Mouse (Mus musculus): ENCODE results near the gene Lyz1.
"Not testable (repeated sequence)": the region's sequence is repeated elsewhere in the genome, so short reads cannot be mapped to it uniquely, and the experiment has no call there.

Lyz1 gene

DNA sequence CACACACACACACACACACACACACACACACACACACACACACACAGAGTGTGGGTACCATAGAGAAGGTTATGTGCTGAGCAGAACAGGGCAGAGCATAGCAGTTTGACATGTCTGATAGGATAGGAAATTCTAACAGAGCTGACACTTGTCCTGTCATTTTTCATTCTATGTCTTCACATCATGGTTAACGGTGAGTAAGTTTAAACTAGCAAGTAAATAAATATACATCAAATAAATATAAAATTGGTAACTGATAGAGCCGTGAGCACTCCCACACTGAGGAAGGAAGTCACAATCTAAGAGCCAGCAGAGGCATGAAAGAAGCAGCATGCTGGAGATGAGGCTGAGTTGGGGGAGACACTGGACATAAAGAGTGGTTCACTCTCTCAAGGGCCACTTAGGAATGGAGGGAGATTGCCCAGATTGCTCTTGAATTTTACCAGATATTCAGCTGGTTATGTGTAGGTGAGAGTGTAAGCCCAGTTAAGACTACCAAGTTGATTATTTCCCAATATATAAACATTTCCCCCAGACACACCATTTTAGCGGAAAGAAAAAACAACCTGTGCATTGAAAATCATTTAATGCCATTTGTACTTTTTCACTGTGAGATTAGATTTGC is 5.3 kb downstream of the Lyz1 start:
- no peak for DNase-seq (ENCODE audit: low spot score)

DNA sequence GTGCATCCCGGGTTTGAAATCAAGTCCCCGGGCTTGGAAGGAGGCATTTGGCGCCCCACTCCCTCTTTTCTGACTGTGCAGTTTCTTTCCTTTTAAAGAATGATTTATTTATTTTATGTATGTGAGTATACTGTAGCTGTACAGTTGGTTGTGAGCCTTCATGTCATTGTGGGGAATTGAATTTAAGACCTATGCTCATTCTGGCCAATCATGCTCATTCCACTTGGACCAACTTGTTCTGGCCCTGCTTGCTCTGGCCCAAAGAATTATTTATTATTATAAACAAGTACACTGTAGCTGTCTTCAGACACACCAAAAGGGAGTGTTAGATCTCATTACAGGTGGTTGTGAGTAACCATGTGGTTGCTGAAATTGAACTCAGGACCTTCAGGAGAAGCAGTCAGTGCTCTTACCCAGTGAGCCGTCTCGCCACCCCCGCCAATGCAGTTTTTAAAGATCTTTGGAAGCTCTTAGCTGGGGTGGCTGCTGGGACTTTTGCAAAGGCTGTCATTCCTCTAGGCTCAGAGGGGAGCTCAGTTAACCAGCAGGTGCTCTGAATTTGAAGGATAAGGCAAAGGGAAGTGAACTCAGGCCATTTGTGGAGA is 6.2 kb downstream of the Lyz1 start:
- no peak for DNase-seq (ENCODE audit: low spot score)

DNA sequence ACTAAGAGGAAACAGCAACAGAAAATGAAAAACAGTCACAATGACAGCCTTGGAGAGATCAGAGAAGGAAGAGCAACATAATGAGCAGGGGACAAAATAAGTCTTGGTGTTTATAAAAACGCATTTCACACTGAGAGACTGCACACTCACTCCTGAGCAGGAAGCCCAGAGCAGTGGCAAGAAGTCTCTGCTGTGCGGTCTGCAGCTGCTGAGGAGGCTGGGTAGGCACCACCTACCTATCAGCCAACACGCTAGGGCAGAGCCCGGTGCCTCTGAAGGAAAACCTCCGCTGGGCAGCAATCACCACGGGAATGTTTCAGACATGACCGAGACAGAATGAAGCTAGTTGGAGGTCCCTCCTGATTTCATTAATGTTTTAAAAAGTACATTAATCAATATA is 7.1 kb downstream of the Lyz1 start:
- DNase-seq (ENCODE audit: low spot score), result not testable (repeated sequence)

DNA sequence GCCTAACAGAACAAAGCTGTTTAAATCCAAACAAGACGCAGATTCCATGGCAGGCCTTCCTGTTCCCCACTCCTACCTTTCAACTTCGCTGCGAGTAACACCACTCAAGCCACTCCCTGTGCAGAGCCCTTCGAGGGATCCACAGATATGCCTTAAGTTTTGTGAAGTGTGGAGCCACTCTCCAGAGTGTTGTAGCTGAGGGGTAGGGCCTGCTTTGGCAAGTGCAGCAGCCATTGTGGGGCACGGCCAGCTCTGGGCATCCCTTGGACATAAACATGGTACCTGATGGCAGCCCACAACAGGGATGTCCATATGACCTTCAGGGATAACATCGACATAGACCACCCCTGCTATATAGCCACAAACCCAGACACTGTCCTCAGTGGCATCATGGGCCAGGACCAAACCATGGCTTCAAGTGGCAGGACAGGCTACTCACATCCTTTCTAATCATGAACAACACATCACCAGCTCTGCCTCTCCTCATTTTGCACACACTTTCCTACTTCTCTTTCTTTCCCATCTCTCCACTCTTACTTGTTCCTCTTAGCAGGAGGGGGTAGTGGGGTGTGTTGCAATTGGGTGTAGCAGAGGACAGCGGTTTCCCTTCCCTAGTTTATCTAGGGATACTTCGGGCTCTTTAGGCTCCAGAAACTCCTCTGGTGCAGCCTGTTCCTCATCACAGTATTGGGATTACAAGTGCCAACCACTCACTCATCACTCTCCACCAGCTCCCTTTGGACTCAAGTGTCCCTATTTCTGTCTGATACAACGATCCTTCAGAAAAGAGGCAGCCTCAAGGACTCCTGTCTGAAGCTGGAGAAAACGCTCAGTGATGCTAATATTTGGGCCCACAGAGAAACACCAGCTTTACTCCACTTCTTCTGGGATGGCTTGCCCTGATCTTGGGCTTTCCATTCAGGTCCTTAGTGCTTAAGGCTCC is 7.8 kb downstream of the Lyz1 start:
- DNase-seq (ENCODE audit: low spot score), result no peak

DNA sequence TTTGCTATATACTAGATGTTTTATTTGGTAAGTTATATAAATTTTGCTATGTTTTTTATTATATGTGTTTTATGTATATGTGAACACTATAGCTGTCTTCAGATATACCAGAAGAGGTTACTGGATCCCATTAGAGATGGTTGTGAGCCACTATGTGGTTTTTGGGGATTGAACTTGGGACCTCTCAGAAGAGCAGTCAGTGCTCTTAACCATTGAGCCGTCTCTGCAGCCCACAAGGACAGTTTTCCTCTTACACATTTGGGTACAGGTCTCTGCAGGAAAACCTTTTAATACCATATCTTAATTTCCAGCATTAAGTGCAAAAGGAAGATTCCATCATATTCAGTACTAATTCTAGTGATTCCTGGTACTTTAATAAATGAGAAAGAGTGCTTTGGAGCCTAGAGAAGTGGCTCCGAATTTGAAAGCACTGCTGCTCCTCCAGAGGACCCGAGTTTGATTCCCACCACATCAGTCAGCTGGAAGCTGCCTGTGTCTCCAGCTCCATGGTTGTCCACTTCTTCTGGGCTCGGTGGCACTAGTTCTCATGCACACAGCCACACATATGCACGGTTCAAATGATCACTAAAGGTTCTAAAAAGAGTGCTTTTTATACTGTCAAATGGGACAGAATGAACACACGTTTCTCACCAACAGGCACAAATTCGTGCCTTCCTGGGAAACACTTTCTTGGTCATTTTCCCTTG is 8.6 kb downstream of the Lyz1 start:
- DNase-seq (ENCODE audit: low spot score), result no peak

DNA sequence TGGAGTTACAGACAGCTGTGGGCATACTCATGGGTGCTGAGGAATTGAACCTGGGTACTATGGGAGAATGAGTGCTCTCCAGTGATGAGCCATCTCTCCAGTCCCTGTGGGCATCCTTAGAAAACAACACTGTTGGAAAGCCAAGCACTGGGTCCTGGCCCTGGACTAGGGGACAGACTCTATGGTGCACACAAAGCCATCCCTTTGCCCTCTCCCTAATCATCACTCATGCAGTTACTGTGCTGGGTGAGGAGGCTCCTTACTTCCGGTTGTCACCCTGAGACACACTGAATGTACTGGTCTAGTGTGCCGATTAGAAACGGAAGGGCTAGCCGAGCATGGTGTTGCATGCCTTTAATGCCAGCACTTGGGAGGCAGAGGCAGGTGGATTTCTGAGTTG is 9.5 kb downstream of the Lyz1 start:
- DNase-seq (ENCODE audit: low spot score), result not testable (repeated sequence)

DNA sequence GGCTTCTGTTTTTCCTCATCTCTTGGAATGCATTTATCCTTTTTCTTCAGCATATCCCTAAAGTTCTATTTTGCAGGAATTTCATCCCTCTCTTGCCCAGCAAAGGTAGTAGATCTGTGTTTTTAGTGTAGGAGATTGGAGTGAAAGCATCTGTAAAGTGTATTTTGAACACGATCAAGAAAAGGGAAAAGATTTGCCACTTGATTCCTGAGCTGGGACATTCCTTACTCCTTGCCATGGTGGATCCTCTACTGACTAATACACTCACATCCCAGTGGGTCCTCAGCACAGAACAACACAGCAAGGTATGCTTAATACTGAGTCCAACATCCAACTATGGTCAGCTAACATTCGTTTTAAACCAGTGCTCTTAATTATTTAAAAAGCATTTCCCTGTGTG is 10.1 kb downstream of the Lyz1 start:
- no peak for DNase-seq (ENCODE audit: low spot score)

DNA sequence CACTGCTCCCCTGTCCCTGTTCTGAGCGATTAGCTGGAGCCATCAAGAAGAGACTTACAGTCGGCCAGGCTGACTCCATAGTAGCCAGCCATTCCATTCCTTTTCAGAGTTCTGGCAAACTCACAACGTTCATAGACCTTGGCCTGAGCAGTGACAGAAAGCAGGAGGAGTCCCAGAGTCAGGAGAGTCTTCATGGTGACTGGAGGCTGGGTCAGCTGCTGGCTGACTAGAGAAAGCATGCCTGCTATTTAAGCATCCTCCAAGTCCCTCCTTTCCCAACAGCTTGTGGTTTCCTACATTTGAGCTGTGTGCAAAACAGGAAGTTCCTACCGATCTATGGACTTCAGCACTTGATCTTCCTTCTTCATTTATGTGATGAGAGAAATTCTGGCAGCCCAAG is 10.6 kb downstream of the Lyz1 start, which contains the start of gene Lyz2:
Gene Lyz2 (minus strand): TSS at position 273 of the 400 bp plus-strand sequence.
- no peak for DNase-seq (ENCODE audit: low spot score)

DNA sequence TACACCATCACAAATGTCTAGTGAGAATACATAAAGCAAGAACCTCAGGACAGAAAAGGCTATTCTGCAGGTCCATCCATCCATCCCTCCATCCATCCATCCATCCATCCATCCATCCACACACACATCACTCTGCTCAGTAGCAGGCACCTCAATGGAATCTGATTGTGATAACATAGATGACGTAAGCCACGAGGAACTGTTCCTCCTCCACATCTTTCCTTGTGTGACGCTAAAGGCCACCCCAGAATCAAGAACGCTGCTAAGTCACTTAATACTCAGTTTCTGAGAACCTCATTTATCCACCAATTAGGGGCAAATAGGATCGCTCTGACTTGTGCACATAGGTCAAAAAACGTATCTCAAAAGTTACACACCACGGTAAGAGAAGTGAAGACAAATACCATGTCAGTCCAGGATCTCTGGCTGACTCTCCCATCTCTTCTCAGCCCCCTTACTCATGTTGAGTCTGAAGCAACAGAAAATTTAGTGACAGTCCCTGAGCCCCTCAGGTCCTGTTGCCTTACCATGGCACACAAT is 11.2 kb downstream of the Lyz1 start:
- no peak for DNase-seq (ENCODE audit: low spot score)

DNA sequence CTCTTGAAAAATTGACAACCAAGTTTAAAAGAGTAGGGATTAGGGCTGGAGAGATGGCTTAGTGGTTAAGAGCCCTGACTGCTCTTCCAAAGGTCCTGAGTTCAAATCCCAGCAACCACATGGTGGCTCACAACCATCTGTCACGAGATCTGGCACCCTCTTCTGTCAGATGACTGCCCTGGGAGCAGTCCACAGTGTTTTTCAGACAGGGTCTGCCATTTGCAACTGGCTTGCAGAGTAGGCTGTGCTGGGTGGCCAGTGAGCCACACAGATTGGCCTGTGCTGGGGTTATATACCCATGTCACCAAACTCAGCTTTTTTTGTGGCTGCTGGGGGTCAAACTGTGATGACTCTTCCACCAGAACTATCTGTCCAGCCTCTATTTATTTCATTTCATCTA is 12.7 kb downstream of the Lyz1 start:
- no peak for DNase-seq (ENCODE audit: low spot score)

DNA sequence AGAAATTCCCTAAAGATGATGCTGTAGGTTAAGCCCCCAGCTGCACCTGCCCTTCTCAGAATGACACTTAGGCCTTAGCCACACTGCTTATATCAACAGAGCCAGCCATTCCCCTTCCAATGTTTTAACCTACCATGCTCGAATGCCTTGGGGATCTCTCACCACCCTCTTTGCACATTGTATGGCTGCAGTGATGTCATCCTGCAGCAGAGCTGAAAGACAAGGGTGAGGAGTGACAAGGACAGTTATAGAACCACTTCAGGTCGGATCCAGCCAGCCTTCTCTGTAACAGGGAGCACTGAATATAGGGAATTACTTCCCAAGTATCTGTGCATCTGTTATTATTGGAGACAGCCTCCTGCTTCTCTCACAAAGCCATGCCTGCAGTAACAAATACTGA is 14.2 kb downstream of the Lyz1 start:
- not testable (repeated sequence) for DNase-seq (ENCODE audit: low spot score)

DNA sequence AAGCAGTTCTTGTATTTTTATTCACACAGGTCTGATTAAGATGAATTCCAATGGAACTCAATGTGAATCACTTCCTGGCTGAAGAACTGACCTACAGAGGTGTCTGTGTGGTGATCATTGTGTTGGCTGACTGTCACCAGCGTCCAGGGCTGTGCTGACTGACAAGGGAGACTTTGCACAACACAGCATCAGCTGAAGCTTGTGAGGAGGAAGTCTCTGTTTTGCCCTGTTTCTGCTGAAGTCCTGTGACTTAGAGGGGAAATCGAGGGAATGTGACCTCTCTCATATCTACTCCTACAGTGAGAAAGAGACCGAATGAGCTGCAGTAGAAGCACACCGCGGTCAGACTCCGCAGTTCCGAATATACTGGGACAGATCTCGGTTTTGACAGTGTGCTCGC is 14.9 kb downstream of the Lyz1 start:
- not testable (repeated sequence) for DNase-seq (ENCODE audit: low spot score)

DNA sequence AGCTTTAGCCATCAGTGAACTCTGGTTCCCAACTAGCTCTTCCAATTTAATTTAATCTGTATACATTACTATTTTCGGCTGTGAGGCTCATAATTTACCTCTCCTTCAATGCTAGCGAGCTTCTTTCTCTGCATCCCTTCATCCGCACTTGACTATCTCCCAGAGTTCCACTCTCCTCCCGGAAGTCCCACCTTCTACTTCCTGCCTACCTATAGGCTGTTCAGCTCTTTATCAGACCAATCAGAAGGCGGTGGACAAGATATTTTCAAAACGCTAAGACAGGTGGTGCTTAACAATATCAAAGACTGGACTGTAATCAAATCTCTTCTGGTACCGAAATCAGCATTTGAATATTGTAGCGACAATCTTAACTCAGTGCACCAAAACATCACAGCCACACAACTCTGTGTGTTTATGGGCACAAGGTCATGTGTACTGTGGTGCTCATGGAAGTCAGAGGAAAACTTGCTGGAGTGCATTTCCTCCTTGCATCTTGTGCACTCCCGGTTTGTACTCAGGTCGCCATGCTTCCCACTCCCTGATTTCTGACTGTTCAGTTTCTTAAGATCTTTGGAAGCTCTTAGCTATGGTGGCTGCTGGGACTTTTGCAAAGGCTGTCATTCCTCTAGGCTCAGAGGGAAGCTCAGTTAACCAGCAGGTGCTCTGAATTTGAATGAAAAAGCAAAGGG is 16.8 kb downstream of the Lyz1 start:
- DNase-seq (ENCODE audit: low spot score), result no peak

DNA sequence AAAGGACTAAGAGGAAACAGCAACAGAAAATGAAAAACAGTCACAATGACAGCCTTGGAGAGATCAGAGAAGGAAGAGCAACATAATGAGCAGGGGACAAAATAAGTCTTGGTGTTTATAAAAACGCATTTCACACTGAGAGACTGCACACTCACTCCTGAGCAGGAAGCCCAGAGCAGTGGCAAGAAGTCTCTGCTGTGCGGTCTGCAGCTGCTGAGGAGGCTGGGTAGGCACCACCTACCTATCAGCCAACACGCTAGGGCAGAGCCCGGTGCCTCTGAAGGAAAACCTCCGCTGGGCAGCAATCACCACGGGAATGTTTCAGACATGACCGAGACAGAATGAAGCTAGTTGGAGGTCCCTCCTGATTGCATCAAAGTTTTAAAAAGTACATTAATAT is 18.0 kb downstream of the Lyz1 start:
- not testable (repeated sequence) for DNase-seq (ENCODE audit: low spot score)

DNA sequence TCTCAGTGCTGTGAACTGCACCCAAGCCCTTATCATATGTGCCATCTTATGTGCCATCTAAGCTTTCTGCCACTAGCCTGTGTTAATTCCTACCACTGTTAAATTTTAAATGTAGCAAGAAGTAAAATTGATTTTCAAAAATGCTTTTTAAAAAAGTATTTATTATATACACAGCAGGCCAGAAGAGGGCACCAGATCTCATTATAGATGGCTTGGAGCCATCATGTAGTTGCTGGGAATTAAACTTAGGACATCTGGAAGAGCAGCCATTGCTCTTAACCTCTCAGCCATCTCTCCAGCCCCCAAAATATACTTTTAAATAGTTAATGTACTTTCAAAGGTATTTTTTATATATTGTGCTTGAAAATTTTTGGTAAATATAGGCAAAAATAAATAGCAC is 20.6 kb downstream of the Lyz1 start:
- DNase-seq (ENCODE audit: low spot score), result no peak

DNA sequence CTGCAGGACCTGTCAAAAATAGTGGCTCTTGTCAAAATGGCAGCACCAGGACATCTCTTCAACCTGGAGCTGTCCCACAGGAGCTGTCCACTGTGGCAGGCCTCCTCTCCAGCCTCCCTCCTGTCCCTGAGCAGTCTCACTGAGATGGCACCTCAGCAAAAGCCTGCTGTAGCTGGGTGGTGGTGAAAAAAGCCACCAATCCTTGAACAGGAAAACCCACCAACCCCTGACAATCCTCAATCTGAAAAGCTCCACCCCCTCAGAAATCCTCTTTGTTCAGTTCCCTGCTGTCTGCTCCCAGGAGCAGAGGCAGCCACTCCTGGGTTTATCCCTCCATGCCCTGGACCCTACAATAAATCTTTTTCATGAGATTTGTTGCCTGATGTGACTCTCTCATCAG is 32.8 kb downstream of the Lyz1 start:
- no peak for DNase-seq (ENCODE audit: low spot score)

DNA sequence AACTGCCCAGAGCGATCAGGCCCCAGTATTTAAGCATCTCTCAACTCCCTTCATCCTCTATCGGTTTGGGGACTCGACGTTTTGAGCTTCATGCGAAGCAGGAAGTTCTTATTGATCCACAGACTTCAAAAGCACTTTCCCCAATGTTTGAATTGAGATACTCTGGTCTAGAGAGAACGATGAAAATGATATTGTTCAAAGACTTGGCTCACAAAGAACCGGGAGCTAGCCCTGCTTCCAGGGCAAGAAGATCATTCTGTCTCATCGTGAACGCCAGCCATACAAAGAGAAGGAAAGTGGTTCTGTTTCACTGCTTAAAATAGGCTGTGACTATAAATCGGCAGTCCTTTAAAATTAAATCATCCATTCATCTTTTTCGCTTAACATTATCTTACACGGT is 54.1 kb downstream of the Lyz1 start, which contains the start of gene 9530003J23Rik:
Gene 9530003J23Rik (minus strand): TSS at position 101 of the 400 bp plus-strand sequence.
- no peak for DNase-seq (ENCODE audit: low spot score)

Data from ovary, postnatal 36 days (tissue).